Mouse (Mus musculus): ENCODE data around the gene 4930503B20Rik. TPM values are rescaled to one million over a fixed set of nuclear protein-coding genes. Genes with fewer than 3 reads are reported as not detected.

4930503B20Rik gene
- polyA plus RNA-seq, 1 experiment from 2014 or later, result not detected

- WGBS, result 95% methylated on average over 4 of the region's 4 CpGs
Measured at GRCm38 (mm10) chr3:146611821-146612220, 39.3 kb downstream of the 4930503B20Rik start.

DNA sequence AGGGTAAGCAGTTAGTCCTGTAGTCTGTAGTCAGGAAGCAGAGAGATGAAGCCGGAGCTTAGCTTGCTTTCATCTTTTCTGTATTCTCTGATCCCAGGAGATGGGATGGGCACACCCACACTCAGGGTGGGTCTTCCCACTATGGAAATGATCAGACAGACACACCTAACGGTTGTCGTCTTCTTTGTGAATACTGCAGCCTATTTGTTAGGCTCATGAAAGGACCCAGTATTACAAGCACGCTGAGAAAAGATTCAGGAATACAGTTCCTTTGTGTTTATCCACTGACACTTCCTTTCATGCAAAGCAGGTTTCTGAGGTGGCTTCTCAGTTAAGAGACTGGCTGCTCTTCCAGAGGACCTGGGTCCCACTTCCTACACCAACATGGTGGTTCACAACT, 39.9 kb downstream of the 4930503B20Rik start:
- H3K9me3 ChIP-seq (ENCODE audit: control insufficient read depth, low read length), result no peaks in the 10 kb centered on the region
- no peak overlapping the region for H3K4me2 ChIP-seq (ENCODE audit: low read depth, low read length)
- H3K4me1 ChIP-seq (ENCODE audit: control insufficient read depth, insufficient read depth, low read length), result no peaks in the 10 kb centered on the region
- H3K9ac ChIP-seq (replicated peaks; ENCODE audit: low read depth, low read length), result no peak overlapping the region
- no peak overlapping the region for H3K4me3 ChIP-seq (ENCODE audit: low read depth, low read length)
- no peaks in the 10 kb centered on the region for H3K27me3 ChIP-seq (ENCODE audit: control insufficient read depth, insufficient read depth, low read length)
- no peak overlapping the region for H3K27ac ChIP-seq (ENCODE audit: low read depth, low read length)
- WGBS, result 80% methylated on average over 4 of the region's 4 CpGs
- no peak for ATAC-seq (ENCODE audit: low read depth)
- no peaks in the 10 kb centered on the region for H3K36me3 ChIP-seq (ENCODE audit: control insufficient read depth, insufficient read depth, low read length)

More at GRCm38 (mm10) chr3:146611821-146612220, 39.3 kb downstream of the 4930503B20Rik start:
- no peak for ATAC-seq (ENCODE audit: low read depth)
- no peak overlapping the region for H3K9ac ChIP-seq (replicated peaks; ENCODE audit: low read depth, low read length)
- H3K9me3 ChIP-seq (ENCODE audit: control insufficient read depth, low read length), result no peaks in the 10 kb centered on the region
- no peaks in the 10 kb centered on the region for H3K27me3 ChIP-seq (ENCODE audit: control insufficient read depth, insufficient read depth, low read length)
- no peak overlapping the region for H3K4me2 ChIP-seq (ENCODE audit: low read depth, low read length)
- no peak overlapping the region for H3K27ac ChIP-seq (ENCODE audit: low read depth, low read length)
- no peaks in the 10 kb centered on the region for H3K36me3 ChIP-seq (ENCODE audit: control insufficient read depth, insufficient read depth, low read length)
- H3K4me3 ChIP-seq (ENCODE audit: low read depth, low read length), result no peak overlapping the region
- no peaks in the 10 kb centered on the region for H3K4me1 ChIP-seq (ENCODE audit: control insufficient read depth, insufficient read depth, low read length)

DNA sequence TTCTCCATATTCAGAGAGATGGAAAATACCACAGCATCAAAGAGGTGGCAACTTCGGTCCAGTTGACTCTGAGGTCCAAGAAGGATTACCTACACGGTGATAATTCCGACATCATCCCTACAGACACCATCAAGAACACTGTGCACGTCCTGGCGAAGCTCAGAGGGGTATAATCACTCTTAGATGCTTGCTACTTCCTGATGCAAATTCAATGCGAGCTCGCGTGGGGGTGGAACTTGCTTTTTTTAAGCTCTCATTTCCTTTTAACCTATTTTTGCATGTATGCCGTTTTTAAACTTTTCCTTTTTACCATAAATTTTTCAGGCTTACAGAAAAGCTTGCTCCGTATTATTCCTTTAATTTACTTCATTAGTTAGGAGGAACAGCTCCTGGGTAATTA, 40.8 kb downstream of the 4930503B20Rik start:
- Histone ChIP-seq H3K4me3 (ENCODE audit: low read depth, low read length) (no peak overlapping the region), H3K9ac (replicated peaks; ENCODE audit: low read depth, low read length) (no peak overlapping the region), H3K27ac (ENCODE audit: low read depth, low read length) (no peak overlapping the region), H3K27me3 (ENCODE audit: control insufficient read depth, insufficient read depth, low read length) (no peaks in the 10 kb centered on the region), H3K4me2 (ENCODE audit: low read depth, low read length) (no peak overlapping the region), H3K36me3 (ENCODE audit: control insufficient read depth, insufficient read depth, low read length) (no peaks in the 10 kb centered on the region), H3K4me1 (ENCODE audit: control insufficient read depth, insufficient read depth, low read length) (no peaks in the 10 kb centered on the region), H3K9me3 (ENCODE audit: control insufficient read depth, low read length) (no peaks in the 10 kb centered on the region)
- ATAC-seq (ENCODE audit: low read depth), result no peak
- WGBS, result 85% methylated on average over 10 of the region's 10 CpGs

DNA sequence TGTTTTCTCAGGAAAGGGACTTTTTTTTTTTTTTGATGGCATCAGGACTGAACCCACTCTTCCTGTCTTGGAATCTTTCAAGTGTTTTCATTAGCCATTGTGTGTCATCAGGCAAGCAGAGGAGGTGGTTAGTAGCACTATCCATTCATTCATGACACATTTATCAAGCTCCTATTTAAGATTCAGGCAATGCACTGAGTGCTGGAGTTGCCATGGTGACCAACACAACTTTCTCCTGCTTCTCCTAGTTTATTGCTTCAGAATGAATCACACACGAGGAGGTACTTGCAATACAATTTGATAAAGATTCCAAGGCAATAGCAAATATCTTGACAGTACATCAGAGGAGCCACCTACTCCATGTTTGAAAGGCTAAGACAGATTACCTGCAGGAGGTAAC, 43.7 kb downstream of the 4930503B20Rik start:
- H3K4me1 ChIP-seq (ENCODE audit: control insufficient read depth, insufficient read depth, low read length), result no peaks in the 10 kb centered on the region
- no peak overlapping the region for H3K4me3 ChIP-seq (ENCODE audit: low read depth, low read length)
- WGBS, result 13% methylated on average over 1 of the region's 1 CpGs
- no peak overlapping the region for H3K27ac ChIP-seq (ENCODE audit: low read depth, low read length)
- no peaks in the 10 kb centered on the region for H3K9me3 ChIP-seq (ENCODE audit: control insufficient read depth, low read length)
- ATAC-seq (ENCODE audit: low read depth), result peak; percentile 70; the same call in 1 of the 2 replicates
- H3K9ac ChIP-seq (replicated peaks; ENCODE audit: low read depth, low read length), result no peak overlapping the region
- no peaks in the 10 kb centered on the region for H3K27me3 ChIP-seq (ENCODE audit: control insufficient read depth, insufficient read depth, low read length)
- H3K36me3 ChIP-seq (ENCODE audit: control insufficient read depth, insufficient read depth, low read length), result no peaks in the 10 kb centered on the region
- no peak overlapping the region for H3K4me2 ChIP-seq (ENCODE audit: low read depth, low read length)

- H3K4me3 ChIP-seq (ENCODE audit: low read depth, low read length), result no peak overlapping the region
- WGBS, result 78% methylated on average over 9 of the region's 9 CpGs
- ATAC-seq (ENCODE audit: low read depth), result no peak
- no peaks in the 10 kb centered on the region for H3K4me1 ChIP-seq (ENCODE audit: control insufficient read depth, insufficient read depth, low read length)
- no peak overlapping the region for H3K9ac ChIP-seq (replicated peaks; ENCODE audit: low read depth, low read length)
- H3K9me3 ChIP-seq (ENCODE audit: control insufficient read depth, low read length), result no peaks in the 10 kb centered on the region
- no peaks in the 10 kb centered on the region for H3K36me3 ChIP-seq (ENCODE audit: control insufficient read depth, insufficient read depth, low read length)
- H3K4me2 ChIP-seq (ENCODE audit: low read depth, low read length), result no peak overlapping the region
- H3K27me3 ChIP-seq (ENCODE audit: control insufficient read depth, insufficient read depth, low read length), result no peaks in the 10 kb centered on the region
- H3K27ac ChIP-seq (ENCODE audit: low read depth, low read length), result no peak overlapping the region
Measured at GRCm38 (mm10) chr3:146604647-146605046, 46.5 kb downstream of the 4930503B20Rik start.

DNA sequence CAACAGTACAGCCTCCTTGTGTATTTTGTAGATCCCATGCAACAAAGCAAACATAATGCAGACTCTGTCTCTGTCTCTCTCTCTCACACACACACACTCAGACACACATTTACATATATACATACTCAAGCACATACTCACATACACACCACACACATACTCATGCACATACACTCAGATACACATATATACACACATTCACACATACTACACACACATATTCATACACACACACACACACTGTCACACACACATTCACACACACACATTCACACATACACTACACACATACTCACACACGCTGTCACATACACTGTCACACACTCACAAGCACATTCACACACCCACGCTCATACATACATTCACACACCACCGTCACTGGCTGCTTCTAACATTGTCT, 48.6 kb downstream of the 4930503B20Rik start:
- Histone ChIP-seq H3K4me1 (ENCODE audit: control insufficient read depth, insufficient read depth, low read length) (no peaks in the 10 kb centered on the region), H3K4me2 (ENCODE audit: low read depth, low read length) (no peak overlapping the region), H3K27ac (ENCODE audit: low read depth, low read length) (no peak overlapping the region), H3K36me3 (ENCODE audit: control insufficient read depth, insufficient read depth, low read length) (no peaks in the 10 kb centered on the region), H3K9ac (replicated peaks; ENCODE audit: low read depth, low read length) (no peak overlapping the region), H3K9me3 (ENCODE audit: control insufficient read depth, low read length) (no peaks in the 10 kb centered on the region), H3K27me3 (ENCODE audit: control insufficient read depth, insufficient read depth, low read length) (no peaks in the 10 kb centered on the region), H3K4me3 (ENCODE audit: low read depth, low read length) (no peak overlapping the region)
- WGBS, result 92% methylated on average over 3 of the region's 3 CpGs
- ATAC-seq (ENCODE audit: low read depth), result no peak

DNA sequence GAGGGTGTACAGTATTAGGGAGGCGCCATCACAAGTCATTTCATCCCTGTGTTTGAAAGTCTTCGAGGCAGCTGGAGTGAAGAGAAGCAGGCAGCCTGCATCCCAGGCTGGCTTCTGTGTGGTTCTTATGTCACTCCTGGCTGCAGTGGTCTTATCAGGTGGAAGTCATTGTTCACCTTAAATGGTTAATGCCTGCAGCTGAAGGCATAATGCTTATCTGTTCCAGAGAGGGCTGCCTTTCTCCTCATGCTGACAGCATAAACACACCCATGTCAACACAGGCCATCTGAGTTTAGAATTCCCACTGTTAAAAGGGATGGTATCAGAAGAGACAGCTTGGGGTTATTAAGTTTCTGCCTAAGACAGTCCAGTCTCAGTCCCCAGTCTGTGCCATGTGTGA, 49.9 kb downstream of the 4930503B20Rik start:
- no peak overlapping the region for H3K4me2 ChIP-seq (ENCODE audit: low read depth, low read length)
- H3K36me3 ChIP-seq (ENCODE audit: control insufficient read depth, insufficient read depth, low read length), result no peaks in the 10 kb centered on the region
- WGBS, result 97% methylated on average over 2 of the region's 2 CpGs
- ATAC-seq (ENCODE audit: low read depth), result no peak
- H3K27me3 ChIP-seq (ENCODE audit: control insufficient read depth, insufficient read depth, low read length), result no peaks in the 10 kb centered on the region
- no peak overlapping the region for H3K27ac ChIP-seq (ENCODE audit: low read depth, low read length)
- H3K4me3 ChIP-seq (ENCODE audit: low read depth, low read length), result no peak overlapping the region
- H3K9me3 ChIP-seq (ENCODE audit: control insufficient read depth, low read length), result no peaks in the 10 kb centered on the region
- no peak overlapping the region for H3K9ac ChIP-seq (replicated peaks; ENCODE audit: low read depth, low read length)
- H3K4me1 ChIP-seq (ENCODE audit: control insufficient read depth, insufficient read depth, low read length), result no peaks in the 10 kb centered on the region

GRCm38 (mm10) chr3:146599198-146599900, 51.8 kb downstream of the 4930503B20Rik start:
- WGBS, result 92% methylated on average over 6 of the region's 6 CpGs
- Histone ChIP-seq H3K27ac (ENCODE audit: low read depth, low read length) (no peak overlapping the region), H3K9me3 (ENCODE audit: control insufficient read depth, low read length) (no peaks in the 10 kb centered on the region), H3K4me2 (ENCODE audit: low read depth, low read length) (no peak overlapping the region), H3K4me1 (ENCODE audit: control insufficient read depth, insufficient read depth, low read length) (no peaks in the 10 kb centered on the region), H3K4me3 (ENCODE audit: low read depth, low read length) (no peak overlapping the region), H3K36me3 (ENCODE audit: control insufficient read depth, insufficient read depth, low read length) (no peaks in the 10 kb centered on the region), H3K9ac (replicated peaks; ENCODE audit: low read depth, low read length) (no peak overlapping the region), H3K27me3 (ENCODE audit: control insufficient read depth, insufficient read depth, low read length) (no peaks in the 10 kb centered on the region)
- ATAC-seq (ENCODE audit: low read depth), result no peak

DNA sequence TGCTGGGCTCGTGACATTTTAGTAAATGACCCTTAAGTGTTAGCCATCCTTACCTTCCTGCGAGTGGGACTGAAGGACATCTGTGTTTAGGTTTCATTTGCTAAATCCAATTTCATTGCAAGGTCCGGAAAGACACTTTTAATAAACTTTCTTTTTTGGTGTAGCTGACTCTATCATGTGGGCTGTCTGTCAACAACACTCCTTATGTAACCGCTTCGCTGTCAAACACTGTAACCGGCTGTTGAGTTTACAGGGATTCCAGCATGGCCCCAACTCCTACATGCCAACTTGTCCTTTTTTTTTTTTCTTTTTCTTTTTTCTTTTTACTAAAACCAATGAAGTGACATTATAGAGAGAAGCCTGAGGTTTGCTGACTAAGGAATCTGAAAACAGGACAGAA, 52.7 kb downstream of the 4930503B20Rik start:
- Histone ChIP-seq H3K36me3 (ENCODE audit: control insufficient read depth, insufficient read depth, low read length) (no peaks in the 10 kb centered on the region), H3K4me2 (ENCODE audit: low read depth, low read length) (no peak overlapping the region), H3K4me1 (ENCODE audit: control insufficient read depth, insufficient read depth, low read length) (no peaks in the 10 kb centered on the region), H3K27me3 (ENCODE audit: control insufficient read depth, insufficient read depth, low read length) (no peaks in the 10 kb centered on the region), H3K9me3 (ENCODE audit: control insufficient read depth, low read length) (no peaks in the 10 kb centered on the region), H3K4me3 (ENCODE audit: low read depth, low read length) (no peak overlapping the region), H3K9ac (replicated peaks; ENCODE audit: low read depth, low read length) (no peak overlapping the region), H3K27ac (ENCODE audit: low read depth, low read length) (no peak overlapping the region)
- 90% methylated on average over 6 of the region's 6 CpGs for WGBS
- ATAC-seq (ENCODE audit: low read depth), result no peak

Data from neural tube, embryonic 14.5 days (tissue).